Mouse (Mus musculus): Measurements from ENCODE around the gene Poc5.

Gene Poc5

GRCm38 (mm10) chr13:96388042-96388888, at the start of gene Poc5:
Gene Poc5, plus strand, starts transcription at chr13:96388294.
- DNase-seq (ENCODE audit: low spot score): peak; percentile 90

DNA sequence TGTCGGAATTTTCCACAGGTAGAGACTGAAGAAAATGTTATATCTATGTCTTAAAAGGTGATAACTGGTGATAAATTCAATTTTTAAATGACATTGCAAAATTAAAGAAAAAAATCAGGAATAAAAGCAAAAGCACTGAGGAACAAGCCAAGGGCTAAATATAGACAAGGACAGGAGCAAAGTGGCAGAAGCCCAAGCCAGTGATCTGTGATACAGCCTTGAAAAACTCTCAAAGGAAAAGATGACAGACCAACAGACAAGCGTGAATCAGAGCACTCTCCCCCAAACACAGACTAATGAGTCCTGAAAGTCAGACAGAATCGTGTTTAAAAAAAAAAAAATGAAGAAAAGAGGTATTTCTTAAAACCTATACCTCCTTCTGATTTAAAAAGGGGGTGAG, 46.6 kb upstream of the Poc5 start:
- DNase-seq (ENCODE audit: low spot score): no peak

- no peak for DNase-seq (ENCODE audit: low spot score)
Observed at GRCm38 (mm10) chr13:96344778-96345177, 43.3 kb upstream of the Poc5 start.

DNA sequence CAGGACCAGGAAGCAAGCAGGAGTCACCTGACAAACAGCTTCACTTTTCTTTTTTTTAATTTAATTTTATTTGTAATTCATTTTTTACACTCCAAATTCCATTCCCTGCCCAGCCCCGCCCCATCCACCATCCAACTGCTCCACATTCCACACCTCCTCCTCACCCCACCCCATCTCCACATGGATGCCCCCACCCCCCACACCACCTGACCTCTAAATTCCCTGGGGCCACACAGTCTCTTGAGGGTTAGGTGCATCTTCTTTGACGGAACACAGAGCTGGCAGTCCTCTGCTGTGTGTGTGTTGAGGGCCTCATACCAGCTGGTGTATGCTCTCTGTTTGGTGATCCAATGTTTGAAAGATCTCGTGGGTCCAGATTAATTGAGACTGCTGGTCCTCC, 41.5 kb upstream of the Poc5 start:
- no peak for DNase-seq (ENCODE audit: low spot score)

- DNase-seq (ENCODE audit: low spot score): no peak
Observed at GRCm38 (mm10) chr13:96350207-96350606, 37.9 kb upstream of the Poc5 start.

DNA sequence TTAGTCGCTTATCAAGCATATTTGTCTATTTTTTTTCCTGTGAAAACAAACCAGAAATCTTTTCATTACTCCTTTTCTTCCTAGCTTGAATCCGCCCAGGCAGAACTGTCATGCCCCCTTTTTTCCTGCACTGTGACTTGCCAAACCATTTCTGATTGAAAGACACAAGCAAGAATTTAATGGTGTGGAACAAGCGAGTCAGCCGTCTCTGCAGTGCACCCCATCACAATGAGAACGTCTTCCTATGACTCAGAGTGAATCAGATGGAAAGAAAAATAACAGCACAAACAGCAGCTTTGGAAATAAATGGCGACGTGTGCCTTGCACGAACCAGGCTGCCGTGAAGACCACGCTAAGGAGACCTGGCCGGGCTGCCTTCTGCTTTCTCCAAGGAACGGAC, 36.8 kb upstream of the Poc5 start:
- no peak for DNase-seq (ENCODE audit: low spot score)

DNA sequence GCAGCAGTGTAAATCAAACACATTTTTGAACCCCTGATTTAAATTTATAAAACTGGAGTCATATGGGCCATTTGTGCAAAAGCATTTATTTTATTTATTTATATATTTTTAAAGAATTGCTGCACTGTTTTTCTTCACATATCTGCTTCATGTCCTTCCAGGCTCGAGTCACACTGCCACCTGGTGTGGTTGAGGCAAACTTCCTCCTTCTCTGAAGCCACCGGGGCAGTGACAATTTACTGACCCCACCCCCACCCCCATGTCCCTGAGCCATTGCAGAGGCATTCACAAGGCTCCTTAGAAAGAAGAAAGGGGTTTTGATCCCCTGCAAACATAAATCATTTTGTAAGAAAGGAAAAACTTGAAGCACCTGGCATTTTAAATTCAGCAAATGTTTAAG, 12.6 kb upstream of the Poc5 start:
- no peak for DNase-seq (ENCODE audit: low spot score)

- no peak for DNase-seq (ENCODE audit: low spot score)
Observed at GRCm38 (mm10) chr13:96376871-96377270, 11.2 kb upstream of the Poc5 start.

DNA sequence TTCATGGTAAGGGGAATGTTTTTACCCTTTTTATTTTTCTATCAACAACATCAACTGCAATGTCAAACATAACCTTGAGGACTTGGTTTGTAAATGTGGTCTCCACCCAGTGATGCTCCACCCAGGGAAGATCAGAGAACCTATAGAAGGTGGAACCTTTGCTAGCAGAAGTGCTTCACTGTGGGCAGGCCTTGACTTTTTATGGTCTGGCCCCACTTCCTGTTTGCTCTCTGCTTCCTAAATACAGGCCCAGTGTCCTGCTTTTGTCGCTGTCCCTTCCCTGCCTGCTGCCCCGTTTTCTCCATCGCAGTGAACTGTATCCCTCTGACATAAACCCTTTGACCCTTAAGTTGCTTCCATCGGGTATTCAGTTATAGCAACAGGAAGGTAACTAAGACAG, 10.2 kb upstream of the Poc5 start:
- DNase-seq (ENCODE audit: low spot score): no peak

GRCm38 (mm10) chr13:96389301-96389700, 1.2 kb downstream of the Poc5 start:
- no peak for DNase-seq (ENCODE audit: low spot score)

DNA sequence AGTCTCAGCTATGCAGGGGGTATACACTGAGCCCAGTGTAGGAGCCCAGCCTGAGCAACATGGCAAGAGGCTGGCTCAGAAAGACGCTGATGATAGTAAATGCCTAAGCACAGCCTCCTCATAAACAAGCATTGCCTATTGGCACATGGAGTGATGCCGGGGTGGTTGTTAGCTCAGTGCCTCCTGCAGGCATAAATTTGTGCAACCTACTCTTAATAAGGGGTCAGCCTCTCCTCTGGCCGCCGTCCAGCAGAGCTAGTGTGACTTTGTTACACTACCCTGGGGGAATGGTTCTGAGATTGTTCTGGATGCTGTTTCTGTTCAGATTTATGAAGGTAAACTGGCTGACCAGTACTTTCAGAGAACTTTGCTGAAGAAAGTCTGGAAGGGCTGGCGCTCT, 13.2 kb downstream of the Poc5 start:
- DNase-seq (ENCODE audit: low spot score): no peak

DNA sequence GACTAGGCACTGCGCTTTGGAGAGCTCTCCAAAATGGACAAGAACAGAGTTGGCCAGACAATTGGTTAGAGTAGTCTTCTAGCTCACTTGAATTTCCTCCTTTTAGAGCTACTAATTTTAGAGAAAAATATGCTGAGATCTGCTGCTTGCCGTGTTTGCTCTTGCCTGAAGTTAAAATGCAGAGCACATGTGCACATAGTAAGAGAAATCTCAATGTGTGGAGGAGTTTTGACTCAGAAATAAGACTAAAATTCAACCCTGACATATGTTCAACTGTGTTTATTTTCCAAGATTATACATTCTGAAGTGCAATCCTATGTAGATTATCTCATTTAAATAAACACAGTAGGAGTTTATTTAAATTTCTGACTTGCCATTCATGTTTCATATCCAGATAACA, 17.4 kb downstream of the Poc5 start:
- no peak for DNase-seq (ENCODE audit: low spot score)

DNA sequence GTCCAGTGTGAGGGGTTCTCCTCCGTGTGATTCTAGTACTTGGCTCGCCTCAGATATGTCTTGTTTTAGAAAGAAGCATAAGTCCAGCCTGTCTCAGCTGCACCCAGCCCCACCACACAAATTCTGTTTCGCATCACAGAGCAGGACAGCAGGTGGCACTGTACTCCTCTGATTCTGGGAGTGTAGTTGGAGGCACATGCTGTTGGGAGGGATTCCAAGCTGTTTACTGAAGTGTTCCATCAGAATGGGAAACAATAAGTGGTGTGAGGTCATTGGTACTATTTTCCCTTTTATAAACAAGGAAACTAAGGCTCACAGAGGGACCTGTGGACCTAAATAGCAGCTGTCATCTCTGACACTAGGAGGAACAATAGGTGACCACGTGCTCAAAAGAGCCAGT, 18.9 kb downstream of the Poc5 start:
- DNase-seq (ENCODE audit: low spot score): no peak

GRCm38 (mm10) chr13:96408786-96409185, 20.7 kb downstream of the Poc5 start:
- no peak for DNase-seq (ENCODE audit: low spot score)

DNA sequence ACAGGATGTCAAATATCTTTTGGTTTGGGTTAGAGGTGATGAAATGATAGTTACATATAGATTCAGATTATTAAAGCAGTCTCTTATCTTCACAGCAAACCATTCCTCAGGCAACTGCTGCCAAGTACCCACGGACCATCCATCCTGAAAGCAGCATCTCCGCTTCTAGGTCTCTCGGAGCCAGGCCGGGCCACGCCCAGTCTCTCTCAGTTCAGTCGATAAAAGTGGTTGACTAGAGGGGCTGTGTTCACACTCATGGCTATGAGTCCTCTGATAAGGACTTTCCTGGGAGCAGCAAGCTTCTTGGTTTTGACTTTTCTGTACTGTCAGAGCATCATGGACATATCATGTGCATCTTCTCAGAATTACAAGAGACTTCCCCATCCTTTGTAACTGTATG, 26.3 kb downstream of the Poc5 start:
- no peak for DNase-seq (ENCODE audit: low spot score)

GRCm38 (mm10) chr13:96416380-96416779, 28.3 kb downstream of the Poc5 start:
- no peak for DNase-seq (ENCODE audit: low spot score)

- DNase-seq (ENCODE audit: low spot score): no peak
Observed at GRCm38 (mm10) chr13:96417261-96417813, 29.2 kb downstream of the Poc5 start.

DNA sequence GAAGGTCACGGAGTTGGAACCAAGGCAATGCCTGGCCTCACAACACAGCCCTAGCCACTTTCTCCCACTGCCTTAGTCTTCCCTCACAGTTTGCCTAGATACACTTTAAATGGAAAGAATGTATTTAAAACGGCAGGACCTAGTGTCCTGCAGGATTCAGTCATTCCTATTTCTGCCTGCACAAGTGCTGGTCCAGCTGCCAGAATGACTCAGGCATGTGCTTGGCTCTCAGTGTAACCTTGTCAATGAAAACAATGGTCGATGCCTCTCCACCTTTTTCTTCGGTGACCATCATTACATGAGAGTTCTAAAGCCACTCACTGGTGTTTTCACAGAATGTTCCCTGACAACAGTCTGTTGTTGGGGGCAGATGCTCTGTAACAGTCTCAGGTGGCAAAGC, 30.4 kb downstream of the Poc5 start:
- no peak for DNase-seq (ENCODE audit: low spot score)

GRCm38 (mm10) chr13:96421230-96421629, 33.1 kb downstream of the Poc5 start:
- DNase-seq (ENCODE audit: low spot score): no peak

DNA sequence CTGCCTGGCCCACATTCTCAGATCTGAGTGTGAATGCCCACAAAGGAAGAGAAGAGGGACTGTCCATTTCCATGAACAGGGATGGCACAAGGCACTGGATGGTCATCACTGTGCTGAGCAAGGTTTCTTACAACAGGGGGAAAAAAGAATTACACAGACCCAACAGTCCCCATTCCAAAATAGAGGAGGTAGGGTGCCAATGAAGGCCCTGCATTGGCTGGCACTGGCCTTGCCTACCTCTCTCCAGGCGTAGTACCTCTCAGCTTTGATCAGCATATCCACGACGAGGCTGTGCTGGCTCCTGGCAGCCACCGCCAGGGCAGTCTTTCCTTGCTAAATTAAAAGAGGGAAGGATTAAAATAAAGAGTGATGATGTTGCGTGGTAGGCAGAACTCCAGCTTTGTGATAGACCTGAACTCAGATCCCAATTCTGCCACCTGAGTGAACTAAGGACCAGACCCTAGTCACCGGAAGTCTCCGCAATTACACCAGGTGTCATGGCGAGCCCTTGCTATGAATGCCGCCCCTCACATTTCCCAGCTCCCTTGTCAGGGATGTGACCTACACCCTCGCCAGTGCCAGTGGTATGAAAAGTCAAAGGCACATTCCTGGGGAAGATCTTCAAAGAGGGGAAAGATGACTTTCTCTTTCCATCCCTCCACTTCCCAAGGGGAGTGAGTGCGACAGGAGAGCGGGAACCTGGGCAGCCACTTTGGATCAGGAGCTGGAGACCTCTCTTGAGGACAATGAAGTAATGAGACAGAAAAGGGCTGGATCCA, 36.6 kb downstream of the Poc5 start:
- no peak for DNase-seq (ENCODE audit: low spot score)

DNA sequence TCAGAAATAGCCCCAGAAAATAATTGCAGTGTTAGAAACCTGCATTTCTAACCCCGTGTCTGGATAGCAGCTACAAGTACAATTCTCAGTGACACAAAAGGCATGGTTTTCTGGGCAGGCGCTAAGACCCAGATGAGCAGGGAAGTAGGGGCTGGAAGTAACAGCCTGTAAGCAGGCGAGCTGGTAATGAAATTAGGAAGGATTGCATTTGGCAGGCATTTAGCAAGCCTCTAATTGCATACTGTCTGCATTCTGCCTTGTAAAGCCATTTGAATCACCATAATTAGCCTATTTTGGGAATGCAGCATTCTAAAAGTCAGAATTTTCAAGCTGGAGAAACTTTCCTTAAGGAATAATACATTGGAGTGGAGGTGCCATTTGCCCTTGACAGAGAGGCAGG, 38.0 kb downstream of the Poc5 start:
- no peak for DNase-seq (ENCODE audit: low spot score)

DNA sequence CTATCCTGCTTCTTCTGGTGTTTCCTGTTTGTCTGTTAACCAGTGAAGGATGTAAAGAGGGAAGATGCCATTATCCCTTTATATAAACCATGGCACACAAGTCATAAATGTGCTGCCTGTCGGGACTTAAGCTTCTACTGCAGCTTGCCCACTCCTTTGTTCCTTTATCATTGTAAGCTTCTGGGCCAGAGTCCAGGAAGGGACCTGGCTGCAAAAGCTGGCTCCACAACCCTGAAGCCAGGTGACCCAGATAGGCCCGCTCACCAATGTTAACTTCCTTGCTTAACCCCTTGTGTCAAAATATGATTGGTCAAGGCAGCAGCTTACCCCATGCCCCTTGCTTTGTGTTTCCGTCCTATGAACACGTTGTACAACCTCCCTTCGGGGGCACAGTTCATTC, 40.4 kb downstream of the Poc5 start:
- DNase-seq (ENCODE audit: low spot score): no peak

GRCm38 (mm10) chr13:96431595-96432156, 43.6 kb downstream of the Poc5 start:
- peak; percentile 80 for DNase-seq (ENCODE audit: low spot score)

Data from urinary bladder, postnatal 10 days (tissue).